Mouse (Mus musculus) neutrophil, adult 59 days (primary cell): ENCODE measurements around the gene Slc22a2. TPM values are rescaled to one million over a fixed set of nuclear protein-coding genes. Genes with fewer than 3 reads are reported as not detected.

Source experiments
- total RNA-seq, 2 experiments: library from RNA; stranded (reverse); gene quantifications; 1 replicate in 1 of 2; 2 replicates in 1 of 2; pipeline ENCODE4 v1.2.4; 2023

Gene Slc22a2
- not detected for total RNA-seq

DNA sequence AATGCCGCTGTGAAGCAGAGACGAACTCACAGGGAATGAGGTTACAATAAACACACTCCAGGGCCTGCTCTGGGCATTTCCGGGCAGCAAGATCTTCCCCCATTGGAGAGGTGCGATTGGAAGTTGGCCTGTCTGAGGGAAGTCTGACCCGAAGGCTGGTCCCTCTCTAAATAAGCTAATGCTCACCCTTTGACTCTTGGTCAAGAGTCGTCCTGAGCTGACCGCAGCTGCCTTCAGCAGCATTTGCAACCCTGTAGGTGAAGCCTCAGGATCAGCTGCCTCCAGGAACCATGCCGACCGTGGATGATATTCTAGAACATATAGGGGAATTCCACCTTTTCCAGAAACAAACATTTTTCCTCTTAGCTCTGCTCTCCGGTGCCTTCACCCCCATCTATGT lies at the start of gene Slc22a2:
Gene Slc22a2, plus strand, starts transcription at position 142 of the 400 bp plus-strand sequence.

DNA sequence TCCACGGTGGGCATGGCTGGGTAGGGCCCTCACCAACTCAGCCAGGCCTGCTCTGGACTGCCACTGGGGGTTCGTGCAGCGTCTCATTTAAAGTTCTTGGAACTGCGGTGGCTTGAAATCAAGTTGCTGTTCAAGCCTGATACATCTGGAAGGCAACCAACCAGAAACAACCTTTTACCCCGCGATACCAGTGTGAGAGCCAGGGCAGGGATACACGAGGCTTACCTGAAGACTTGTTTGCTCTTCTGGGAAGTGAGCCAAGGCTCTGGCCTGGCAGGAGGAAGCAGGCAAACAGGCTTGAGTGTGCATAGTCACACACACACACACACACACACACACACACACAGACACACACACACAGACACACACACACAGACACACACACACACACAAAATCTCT lies 91.7 kb downstream of the Slc22a2 start, which contains the start of gene Slc22a1:
Gene Slc22a1, minus strand, starts transcription at position 184 of the 400 bp plus-strand sequence.

Other genes with a start within 250 kb of the Slc22a2 start
- not detected for gene Plg, start 205.5 kb upstream of the Slc22a2 start, total RNA-seq
- 1 to 10 TPM in 1 of 2 experiments, under 1 TPM in 1; 0.24 to 1.1 TPM for gene Slc22a3, start 76.4 kb upstream of the Slc22a2 start, total RNA-seq
- gene Slc22a1, start 91.7 kb downstream of the Slc22a2 start, total RNA-seq: not detected
- 10 to 100 TPM; 21.7 to 23.8 TPM for gene Igf2r, start 185.5 kb downstream of the Slc22a2 start, total RNA-seq